Mouse (Mus musculus) spleen, adult 2 months (tissue): ENCODE measurements around the gene Arhgef26.

ENCODE experiments used
- CTCF ChIP-seq: fragments of 200-500 bp; IDR thresholded peaks from 2 replicates; pipeline ENCODE4 v1.5.1; 2011; ENCODE audit warnings: mild to moderate bottlenecking, inconsistent platforms; ENCODE audit not compliant: insufficient read depth, insufficient read length, insufficient replicate concordance; ENCODE audit errors: extremely low read depth
- POLR2A ChIP-seq: fragments of 200-500 bp; IDR thresholded peaks from 2 replicates; pipeline ENCODE4 v1.6.1; 2011; ENCODE audit warnings: low read depth, low read length, inconsistent platforms

DNA sequence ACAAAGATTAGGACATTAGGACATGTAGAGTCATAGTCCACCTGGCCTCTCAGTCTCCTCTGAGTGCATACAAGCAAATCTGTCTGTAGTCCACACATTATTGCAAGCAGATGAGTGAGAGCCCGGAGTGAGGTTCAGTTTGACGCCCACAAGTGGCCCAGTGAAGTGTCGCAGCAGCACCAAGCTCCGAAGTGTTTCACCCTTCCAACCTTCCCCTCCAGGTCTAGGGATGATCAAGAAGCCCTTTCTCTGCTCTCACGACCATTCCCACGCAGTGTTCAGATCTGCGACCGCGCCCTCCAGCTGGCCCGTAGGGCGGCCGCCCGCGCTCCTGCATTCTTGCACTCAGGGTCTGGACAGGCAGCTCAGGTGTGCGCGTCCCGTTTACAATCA lies 313 bp downstream of the Arhgef26 start:
- no peak for TF ChIP-seq POLR2A
- TF ChIP-seq CTCF = no peak
